Mouse (Mus musculus) stomach, embryonic 14.5 days (tissue): ENCODE results near the gene Trim15. TPM values are rescaled to one million over a fixed set of nuclear protein-coding genes. Genes with fewer than 3 reads are reported as not detected.
"Not testable (repeated sequence)": the region's sequence is repeated elsewhere in the genome, so short reads cannot be mapped to it uniquely, and the experiment has no call there.

Experiments used
- ATAC-seq: fragments of 200-750 bp; cut with Nextera tagmentation; 2 replicates; pipeline ENCODE4 v1.8.0; 2017; ENCODE audit warnings: low read depth, moderate TSS enrichment; ENCODE audit not compliant: insufficient number of reproducible peaks, insufficient read depth, low FRiP score
- H3K27ac ChIP-seq: fragments of 300-500 bp; sonication (generic); 2 replicates; pipeline ENCODE4 v1.5.1; 2014; ENCODE audit warnings: mild to moderate bottlenecking, low read length, moderate library complexity, mixed read lengths
- H3K27me3 ChIP-seq: fragments of 300-500 bp; sonication (generic); 2 replicates; pipeline ENCODE4 v1.6.1; 2014; ENCODE audit warnings: low read length, control low read depth, mixed read lengths; ENCODE audit not compliant: control insufficient read depth, insufficient read depth
- H3K36me3 ChIP-seq: fragments of 300-500 bp; sonication (generic); 2 replicates; pipeline ENCODE4 v1.6.1; 2014; ENCODE audit warnings: mild to moderate bottlenecking, control low read depth, low read length, moderate library complexity, mixed read lengths; ENCODE audit not compliant: control insufficient read depth, insufficient read depth
- H3K4me1 ChIP-seq: fragments of 300-500 bp; sonication (generic); 2 replicates; pipeline ENCODE4 v1.6.1; 2014; ENCODE audit warnings: low read length, control low read depth, mixed read lengths; ENCODE audit not compliant: control insufficient read depth, insufficient read depth
- H3K4me2 ChIP-seq: fragments of 300-500 bp; sonication (generic); replicated peaks from 2 replicates; pipeline ENCODE4 v1.6.1; 2014; ENCODE audit warnings: low read depth, low read length, control low read depth
- H3K4me3 ChIP-seq: fragments of 300-500 bp; sonication (generic); 2 replicates; pipeline ENCODE4 v1.5.1; 2014; ENCODE audit warnings: low read depth, low read length, control low read depth
- H3K9ac ChIP-seq: fragments of 300-500 bp; sonication (generic); replicated peaks from 2 replicates; pipeline ENCODE4 v1.6.1; 2014; ENCODE audit warnings: low read depth, mild to moderate bottlenecking, control low read depth, low read length, moderate library complexity, mixed read lengths
- H3K9me3 ChIP-seq: fragments of 300-500 bp; sonication (generic); 2 replicates; pipeline ENCODE4 v1.6.1; 2016; ENCODE audit warnings: low read depth, low read length, control low read depth; ENCODE audit not compliant: control insufficient read depth
- WGBS: fragments of 180-500 bp; shearing (Covaris S2); extraction: QIAGEN DNeasy Blood & Tissue Kit; methylation state at CpG from one replicate; pipeline ENCODE4 v1.1.7; 2014; 5-methylcytosine and 5-hydroxymethylcytosine counted together
- polyA plus RNA-seq: library from polyadenylated mRNA; unstranded; fragments of >200 nt; fragmentation: Nextera tagmentation; extraction: Ambion mirVana; gene quantifications from 2 replicates; pipeline ENCODE4 v1.2.1, GENCODE M21; 2014

The Trim15 gene
- polyA plus RNA-seq, 1 experiment from 2014 or later, result 0.13 TPM

GRCm38 (mm10) chr17:36900001-36900400 lies 33.0 kb upstream of the Trim15 start:
- H3K4me2 ChIP-seq, result no peak overlapping the region
- no peak for ATAC-seq
- 78% methylated on average over 5 of the region's 5 CpGs for WGBS

DNA sequence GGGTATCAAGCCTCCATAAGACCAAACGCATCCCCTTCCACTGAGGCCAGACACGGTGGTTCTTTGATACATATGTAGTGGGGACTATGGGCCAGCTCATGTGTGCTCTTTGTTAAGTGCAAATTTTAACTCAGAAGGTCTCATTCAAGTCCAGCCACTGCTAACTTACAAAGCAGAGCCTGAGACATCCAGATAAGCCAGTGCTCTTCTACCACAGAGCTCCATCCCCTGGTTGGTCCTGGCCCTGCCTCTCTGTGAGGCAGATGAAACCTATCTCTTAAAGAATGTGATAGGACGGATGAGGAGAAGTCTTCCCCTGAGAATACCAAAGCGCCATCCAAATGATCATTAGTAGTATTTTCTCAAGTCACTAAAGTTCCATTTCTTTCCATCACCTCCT lies 32.4 kb upstream of the Trim15 start:
- Histone ChIP-seq H3K9me3 (no peaks in the 10 kb centered on the region), H3K27ac (no peak overlapping the region), H3K36me3 (no peaks in the 10 kb centered on the region), H3K4me2 (no peak overlapping the region), H3K27me3 (no peaks in the 10 kb centered on the region), H3K4me1 (no peaks in the 10 kb centered on the region), H3K9ac (no peak overlapping the region), H3K4me3 (no peak overlapping the region)
- WGBS, result 83% methylated on average over 4 of the region's 4 CpGs
- ATAC-seq, result no peak

More at GRCm38 (mm10) chr17:36900001-36900400, 33.0 kb upstream of the Trim15 start:
- no peaks in the 10 kb centered on the region for H3K36me3 ChIP-seq
- H3K27ac ChIP-seq, result no peak overlapping the region
- no peaks in the 10 kb centered on the region for H3K9me3 ChIP-seq
- no peaks in the 10 kb centered on the region for H3K27me3 ChIP-seq
- H3K4me1 ChIP-seq, result no peaks in the 10 kb centered on the region
- no peak overlapping the region for H3K9ac ChIP-seq
- no peak overlapping the region for H3K4me3 ChIP-seq

- Histone ChIP-seq H3K9me3 (no peaks in the 10 kb centered on the region), H3K27ac (no peak within 1 kb of the TSS), H3K4me1 (no peaks in the 10 kb centered on the region), H3K27me3 (no peaks in the 10 kb centered on the region), H3K4me3 (no peak within 1 kb of the TSS), H3K9ac (no peak within 1 kb of the TSS), H3K4me2 (no peak within 1 kb of the TSS), H3K36me3 (no peaks in the 10 kb centered on the region)
- 57% methylated on average over 6 of the region's 6 CpGs for WGBS
- ATAC-seq, result no peak
These were observed 30.7 kb upstream of the Trim15 start, which contains the start of gene Trim31 for GRCm38 (mm10) chr17:36897552-36898205. Gene Trim31, plus strand, starts transcription at chr17:36898118.

- Histone ChIP-seq H3K27me3 (no peaks in the 10 kb centered on the region), H3K27ac (no peak overlapping the region), H3K4me1 (no peaks in the 10 kb centered on the region), H3K9ac (no peak overlapping the region), H3K9me3 (no peaks in the 10 kb centered on the region), H3K4me3 (no peak overlapping the region), H3K36me3 (no peaks in the 10 kb centered on the region), H3K4me2 (no peak overlapping the region)
- ATAC-seq, result no peak
These were observed 30.1 kb upstream of the Trim15 start for GRCm38 (mm10) chr17:36897065-36897464.

DNA sequence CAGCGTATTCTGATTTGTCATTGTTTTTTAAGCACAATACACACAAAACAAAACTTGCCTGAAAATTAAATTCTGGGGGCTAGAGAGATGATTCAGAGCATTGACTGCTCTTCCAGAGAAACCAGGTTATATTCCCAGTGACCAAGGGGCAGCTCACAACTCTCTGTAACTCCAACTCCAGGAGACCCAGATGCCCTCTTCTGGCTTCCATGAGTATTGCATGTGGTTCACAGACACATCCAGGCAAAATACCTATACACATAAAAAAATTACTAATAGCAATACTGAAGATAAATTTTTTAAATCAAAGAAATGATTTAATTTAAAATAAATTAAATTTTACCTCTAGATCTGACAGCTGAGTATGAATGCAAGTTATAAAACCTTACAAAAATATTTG lies 29.6 kb upstream of the Trim15 start:
- H3K4me3 ChIP-seq, result no peak overlapping the region
- no peak overlapping the region for H3K4me2 ChIP-seq
- H3K9me3 ChIP-seq, result no peaks in the 10 kb centered on the region
- H3K27me3 ChIP-seq, result no peaks in the 10 kb centered on the region
- H3K27ac ChIP-seq, result no peak overlapping the region
- no peaks in the 10 kb centered on the region for H3K36me3 ChIP-seq
- H3K4me1 ChIP-seq, result no peaks in the 10 kb centered on the region
- 93% methylated on average over 1 of the region's 1 CpGs for WGBS
- no peak for ATAC-seq
- no peak overlapping the region for H3K9ac ChIP-seq

GRCm38 (mm10) chr17:36893387-36893786 lies 26.4 kb upstream of the Trim15 start:
- no peak for ATAC-seq
- no peak overlapping the region for H3K9ac ChIP-seq
- H3K4me2 ChIP-seq, result no peak overlapping the region
- no peaks in the 10 kb centered on the region for H3K9me3 ChIP-seq
- no peak overlapping the region for H3K27ac ChIP-seq
- no peak overlapping the region for H3K4me3 ChIP-seq
- H3K27me3 ChIP-seq, result no peaks in the 10 kb centered on the region
- 55% methylated on average over 5 of the region's 5 CpGs for WGBS
- H3K4me1 ChIP-seq, result no peaks in the 10 kb centered on the region
- H3K36me3 ChIP-seq, result no peaks in the 10 kb centered on the region

DNA sequence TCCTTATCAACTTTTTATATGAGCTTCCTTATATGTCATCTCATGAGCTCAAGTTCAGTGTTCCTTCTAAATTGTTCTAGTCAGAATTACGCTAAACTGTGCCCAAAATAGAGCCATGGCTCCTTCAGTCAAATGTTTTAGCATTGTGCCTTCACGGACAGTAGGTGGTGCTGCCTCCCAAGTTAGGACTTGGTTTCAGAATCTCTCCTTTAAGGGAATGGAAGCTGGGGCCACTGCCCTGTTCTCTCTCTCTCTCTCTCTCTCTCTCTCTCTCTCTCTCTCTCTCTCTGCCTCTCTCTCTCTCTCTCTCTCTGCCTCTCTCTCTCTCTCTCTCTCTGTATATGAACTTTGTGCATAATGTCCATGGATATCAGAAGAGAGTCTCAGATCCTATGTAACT lies 25.4 kb upstream of the Trim15 start:
- Histone ChIP-seq H3K4me1 (no peaks in the 10 kb centered on the region), H3K4me2 (no peak overlapping the region), H3K9ac (no peak overlapping the region), H3K27me3 (no peaks in the 10 kb centered on the region), H3K9me3 (no peaks in the 10 kb centered on the region), H3K4me3 (no peak overlapping the region), H3K36me3 (no peaks in the 10 kb centered on the region), H3K27ac (no peak overlapping the region)
- ATAC-seq, result no peak
- 4% methylated on average over 2 of the region's 2 CpGs for WGBS

- not testable (repeated sequence) for H3K4me2 ChIP-seq, H3K27ac ChIP-seq, H3K4me3 ChIP-seq, ATAC-seq, H3K36me3 ChIP-seq, H3K9me3 ChIP-seq, H3K27me3 ChIP-seq, H3K9ac ChIP-seq, H3K4me1 ChIP-seq
- WGBS, result 85% methylated on average over 1 of the region's 1 CpGs
These were observed 24.5 kb upstream of the Trim15 start for GRCm38 (mm10) chr17:36891496-36891895.
